In the genomic region with DNA sequence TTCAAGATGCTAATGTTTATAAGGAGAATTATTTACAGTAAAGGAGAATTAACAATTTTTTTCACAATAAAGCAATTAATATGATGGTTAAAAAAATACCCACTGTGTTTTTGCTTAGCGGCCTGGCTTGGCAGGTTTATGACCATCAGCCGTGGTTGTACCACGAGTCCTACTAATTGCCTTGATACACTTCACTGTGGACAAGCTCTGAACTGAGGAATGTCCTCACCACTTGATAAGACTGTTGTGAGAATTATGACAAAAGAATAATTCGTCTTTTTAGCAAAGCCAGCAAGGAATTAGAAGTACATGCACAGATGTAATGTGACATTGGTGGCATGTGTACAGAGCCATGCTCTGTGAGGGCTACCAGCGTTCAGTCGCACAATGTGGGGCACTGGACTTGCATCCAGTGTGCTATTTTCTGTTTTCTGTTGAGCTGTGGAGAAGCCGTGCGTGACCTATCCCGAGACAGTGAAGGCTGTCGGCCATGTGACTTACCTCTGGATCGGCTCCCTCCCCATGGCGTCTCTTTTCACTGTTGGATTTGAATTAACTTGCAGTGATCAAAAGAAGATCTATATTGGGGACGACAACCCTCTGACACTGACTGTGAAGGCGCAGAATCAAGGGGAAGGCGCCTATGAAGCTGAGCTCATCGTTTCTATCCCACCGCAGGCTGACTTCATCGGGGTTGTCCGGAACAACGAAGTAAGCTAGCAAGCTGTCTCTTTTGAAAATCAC, we compare ENCODE assay signal across 18 mouse cellular contexts. TPM values are rescaled to one million over a fixed set of nuclear protein-coding genes. Genes with fewer than 3 reads are reported as not detected.
DNase-seq lines count a peak whose midpoint lies in the region; ATAC-seq and TF ChIP-seq lines count a peak whose summit lies in the region.
"Had no signal": no experiment of that assay in that cellular context is flagged by ENCODE, and none has a peak within 500 bp of the region (broad histone marks: within the 10 kb centered on the region; RNA-seq: fewer than 3 reads in every experiment).

No protein-coding gene starts in this region.

- no peaks in the 10 kb centered on the region for H3K9me3 ChIP-seq in hindbrain, embryonic 13.5 days
- no peaks in the 10 kb centered on the region for H3K9me3 ChIP-seq in midbrain, embryonic 13.5 days
- H3K9me3 ChIP-seq: embryonic facial prominence, embryonic 13.5 days; limb, embryonic 15.5 days; neural tube, embryonic 15.5 days; stomach, embryonic 15.5 days had no signal

- H3K4me1 ChIP-seq in hindbrain, embryonic 13.5 days (replicated peaks) = no peaks in the 10 kb centered on the region
- H3K4me1 ChIP-seq in midbrain, embryonic 13.5 days (replicated peaks) = peaks cover 13% of the 10 kb centered on the region; the same call in 1 of the 2 replicates
- H3K4me1 ChIP-seq: embryonic facial prominence, embryonic 13.5 days; limb, embryonic 15.5 days; neural tube, embryonic 15.5 days; stomach, embryonic 15.5 days had no signal

- no peak for TF ChIP-seq POLR2A in brain, embryonic 14.5 days (IDR thresholded peaks at IDR 0.05; ENCODE audit: borderline replicate concordance, extremely low read depth, insufficient read depth, insufficient read length, poor library complexity, severe bottlenecking)

- peak overlapping the region; percentile 19; the same call in 1 of the 2 replicates for H3K9ac ChIP-seq in hindbrain, embryonic 13.5 days
- H3K9ac ChIP-seq in midbrain, embryonic 13.5 days (replicated peaks) = no peak overlapping the region
- H3K9ac ChIP-seq: embryonic facial prominence, embryonic 13.5 days; limb, embryonic 15.5 days; neural tube, embryonic 15.5 days; stomach, embryonic 15.5 days had no signal

- peak overlapping the region; percentile 23 for H3K4me2 ChIP-seq in hindbrain, embryonic 13.5 days
- H3K4me2 ChIP-seq in midbrain, embryonic 13.5 days (replicated peaks) = peak overlapping the region; percentile 42
- H3K4me2 ChIP-seq: embryonic facial prominence, embryonic 13.5 days; limb, embryonic 15.5 days; neural tube, embryonic 15.5 days; stomach, embryonic 15.5 days had no signal

- ATAC-seq in hindbrain, embryonic 13.5 days (ENCODE audit: low FRiP score) = peak; percentile 76
- peak; percentile 93 for ATAC-seq in midbrain, embryonic 13.5 days

- no peaks in the 10 kb centered on the region for H3K27me3 ChIP-seq in hindbrain, embryonic 13.5 days
- H3K27me3 ChIP-seq in midbrain, embryonic 13.5 days = no peaks in the 10 kb centered on the region
- H3K27me3 ChIP-seq: embryonic facial prominence, embryonic 13.5 days; limb, embryonic 15.5 days; neural tube, embryonic 15.5 days; stomach, embryonic 15.5 days had no signal

- H3K27ac ChIP-seq in hindbrain, embryonic 13.5 days = no peak overlapping the region
- peak overlapping the region; percentile 83 for H3K27ac ChIP-seq in midbrain, embryonic 13.5 days
- H3K27ac ChIP-seq: embryonic facial prominence, embryonic 13.5 days; heart, adult 2 months; limb, embryonic 15.5 days; neural tube, embryonic 15.5 days; stomach, embryonic 15.5 days had no signal

- peak overlapping the region; percentile 14; the same call in 1 of the 2 replicates for H3K4me3 ChIP-seq in hindbrain, embryonic 13.5 days
- peak overlapping the region; percentile 26 for H3K4me3 ChIP-seq in midbrain, embryonic 13.5 days (replicated peaks)
- H3K4me3 ChIP-seq: embryonic facial prominence, embryonic 13.5 days; heart, adult 2 months; limb, embryonic 15.5 days; myocyte; neural tube, embryonic 15.5 days; stomach, embryonic 15.5 days had no signal

- DNase-seq in Muller cell, postnatal 12 days (ENCODE audit: inconsistent ontology term) = peak; percentile 69
- DNase-seq in brain, embryonic 14.5 days (ENCODE audit: low read depth) = peak; percentile 81
- DNase-seq in urinary bladder, postnatal 4 days (ENCODE audit: low spot score in 2 of 2) = no peak
- no peak for DNase-seq in B cell, adult 2 months
- no peak for DNase-seq in kidney, adult 18-20 months
- DNase-seq: cerebellum, postnatal 36 days; gastrocnemius, postnatal 10 days; heart, adult 2 months; kidney, postnatal 4 days; lung, postnatal 10 days; spleen, adult 18-20 months had no signal

- WGBS in hindbrain, embryonic 13.5 days = 69% methylated on average over 20 of the region's 20 CpGs
- WGBS in midbrain, embryonic 13.5 days = 37% methylated on average over 20 of the region's 20 CpGs

- peaks cover 11% of the 10 kb centered on the region; the same call in 1 of the 2 replicates for H3K36me3 ChIP-seq in hindbrain, embryonic 13.5 days
- H3K36me3 ChIP-seq in midbrain, embryonic 13.5 days = peaks cover 7% of the 10 kb centered on the region; the same call in 1 of the 2 replicates

- TF ChIP-seq CTCF in brain, embryonic 14.5 days (IDR thresholded peaks at IDR 0.05; ENCODE audit: borderline replicate concordance, extremely low read depth, insufficient read depth, insufficient read length) = no peak

RNA-seq across cellular contexts. Expression of a gene that starts 20.9 kb away (rescaled TPM):
- 37.4 and 49.8 TPM in 2 replicates for polyA plus RNA-seq in brain, embryonic 14.5 days (2012; rRNA removed)
- polyA plus RNA-seq in hindbrain, embryonic 13.5 days (2015; fragmentation: Nextera tagmentation; extraction: Ambion mirVana) = 64.6 and 66.3 TPM in 2 replicates
- 69.2 and 69.4 TPM in 2 replicates for polyA plus RNA-seq in midbrain, embryonic 13.5 days (2015; fragmentation: Nextera tagmentation; extraction: Ambion mirVana)

Comparison
In these comparisons a context has a peak if more than half of its experiments do, and no peak if none do; other contexts are left out.
1. DNase-seq: peak in Muller cell, postnatal 12 days (single experiment) and brain, embryonic 14.5 days (single experiment); none in urinary bladder, postnatal 4 days (0 of 2), B cell, adult 2 months (0 of 2) and kidney, adult 18-20 months (single experiment).